Mouse (Mus musculus): ENCODE measurements around the gene Arhgef7.

Arhgef7 gene

DNA sequence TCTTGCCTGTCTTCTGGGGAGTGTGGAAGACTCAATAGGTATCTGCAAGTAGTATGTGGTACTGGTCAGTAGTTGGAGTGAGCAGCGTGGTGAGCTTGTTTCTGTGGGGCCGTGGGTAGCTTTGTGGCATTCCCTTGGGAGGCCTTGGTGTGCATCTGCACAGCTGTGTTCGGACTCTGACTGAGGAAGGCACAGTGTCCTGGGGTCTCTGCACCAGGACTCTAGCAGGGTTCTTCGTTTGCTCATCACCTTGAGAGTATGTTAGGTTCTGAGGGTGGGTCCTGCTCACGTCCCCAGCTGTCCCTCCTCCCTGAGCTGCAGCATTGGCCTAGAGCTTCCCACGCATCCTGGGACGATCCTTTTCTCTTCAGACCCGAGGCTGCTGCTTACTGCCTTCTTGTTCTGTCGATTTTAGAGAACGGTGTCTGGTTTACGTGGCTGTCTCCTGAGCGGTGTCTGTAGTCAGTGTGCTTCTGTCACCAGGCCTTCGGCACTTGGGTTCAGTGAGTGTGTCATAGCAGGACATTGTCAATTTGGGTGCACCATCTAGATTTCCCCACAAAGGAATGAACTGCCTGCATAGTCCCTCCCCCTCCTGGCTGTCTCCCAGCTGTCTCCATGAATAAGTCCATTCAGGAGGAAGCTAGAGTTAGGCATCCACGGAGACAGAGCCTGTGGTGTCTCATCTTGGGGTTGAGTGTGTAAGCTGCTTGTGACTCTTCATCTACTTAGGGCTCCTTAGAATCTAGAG is 70.4 kb downstream of the Arhgef7 start:
- no peak for DNase-seq (ENCODE audit: low spot score)

DNA sequence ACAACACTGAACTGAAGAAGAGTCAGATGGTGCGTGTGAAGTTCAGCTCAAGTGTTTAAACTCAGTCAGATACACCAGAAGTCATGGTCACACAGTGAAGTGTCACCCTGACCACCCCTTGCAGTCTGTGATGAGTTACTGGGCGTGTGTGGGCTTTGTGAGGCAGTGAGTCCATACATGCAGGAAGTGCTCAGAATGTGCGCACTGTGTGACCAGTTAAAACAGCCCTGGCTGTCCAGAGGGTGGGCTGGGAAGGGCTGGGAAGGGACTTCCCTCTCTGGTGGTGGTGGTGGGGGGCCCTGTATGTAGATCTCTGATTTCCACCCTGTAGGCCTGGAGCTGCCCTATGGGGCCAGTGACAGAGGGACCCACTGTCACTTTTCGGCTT is 71.0 kb downstream of the Arhgef7 start:
- DNase-seq (ENCODE audit: low spot score), result no peak

DNA sequence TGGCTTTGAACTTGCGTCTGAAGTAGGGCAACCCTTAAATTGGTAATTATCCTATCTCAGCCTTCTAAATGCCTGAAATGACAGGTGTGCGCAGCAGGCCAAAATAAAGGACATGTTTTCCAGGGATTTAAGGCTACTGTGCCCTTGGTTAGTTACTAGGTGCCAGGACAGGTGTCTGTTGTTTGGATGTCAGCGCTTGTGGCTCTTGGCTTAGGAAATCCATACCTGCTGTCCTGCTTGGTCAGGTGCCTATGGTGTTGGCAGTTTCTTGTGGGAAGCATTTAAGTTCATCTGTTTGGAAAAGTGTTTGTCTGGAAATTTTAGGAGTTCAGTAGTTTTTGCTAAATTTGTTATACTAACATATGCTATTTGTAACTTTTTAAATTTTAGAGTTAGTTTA is 71.6 kb downstream of the Arhgef7 start:
- no peak for DNase-seq (ENCODE audit: low spot score)

DNA sequence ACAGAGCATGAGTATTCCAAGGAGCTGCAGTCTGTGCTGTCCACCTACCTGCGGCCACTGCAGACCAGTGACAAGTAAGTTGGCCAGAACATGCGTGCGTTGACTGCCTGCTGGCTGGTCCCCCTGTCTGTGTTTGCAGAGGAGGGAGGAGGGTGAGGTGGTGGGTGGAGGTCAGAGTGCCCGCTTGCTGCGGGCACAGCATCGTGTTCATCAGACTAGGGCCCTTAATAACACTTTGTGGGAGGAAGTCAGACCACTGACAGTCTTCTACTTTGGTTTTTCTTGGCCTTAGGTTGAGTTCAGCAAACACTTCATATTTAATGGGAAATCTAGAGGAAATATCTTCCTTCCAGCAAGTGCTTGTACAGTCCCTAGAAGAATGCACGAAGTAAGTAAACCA is 73.0 kb downstream of the Arhgef7 start:
- no peak for DNase-seq (ENCODE audit: low spot score)

DNA sequence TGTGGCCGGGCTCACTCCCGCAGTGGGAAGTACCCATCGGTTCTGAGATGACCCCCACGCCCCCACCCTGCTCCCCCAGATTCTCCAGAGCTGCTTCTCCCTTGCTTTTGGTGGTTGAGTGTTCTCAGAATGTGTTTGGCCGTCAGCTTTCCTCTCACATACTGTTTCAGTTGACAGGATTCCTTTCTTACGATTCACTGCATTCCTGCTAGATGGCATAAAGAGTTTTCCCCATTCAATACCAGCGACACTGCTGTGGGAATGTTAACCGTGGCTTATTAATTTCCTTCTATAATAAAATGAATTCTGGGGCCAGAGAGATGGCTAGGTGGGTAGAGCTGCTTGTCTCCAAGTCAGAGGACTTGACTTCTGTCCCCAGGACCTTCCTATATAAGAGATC is 74.0 kb downstream of the Arhgef7 start:
- DNase-seq (ENCODE audit: low spot score), result no peak

DNA sequence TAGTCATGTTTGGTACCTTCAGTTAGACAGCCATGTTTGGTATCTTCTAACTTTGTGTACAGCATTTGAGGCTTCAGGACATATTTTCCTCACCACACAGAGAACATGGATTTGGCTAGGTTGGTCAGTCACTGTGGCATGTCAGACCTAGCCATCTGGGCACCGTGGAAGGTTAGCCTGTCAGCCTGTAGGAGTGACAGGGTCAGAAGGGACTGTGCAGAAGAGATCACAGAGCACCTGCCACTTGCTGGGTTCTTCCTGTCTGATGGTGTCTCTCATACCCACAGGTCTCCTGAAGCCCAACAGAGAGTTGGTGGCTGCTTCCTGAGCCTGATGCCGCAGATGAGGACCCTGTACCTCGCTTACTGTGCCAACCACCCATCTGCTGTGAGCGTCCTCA is 77.4 kb downstream of the Arhgef7 start:
- DNase-seq (ENCODE audit: low spot score), result no peak

DNA sequence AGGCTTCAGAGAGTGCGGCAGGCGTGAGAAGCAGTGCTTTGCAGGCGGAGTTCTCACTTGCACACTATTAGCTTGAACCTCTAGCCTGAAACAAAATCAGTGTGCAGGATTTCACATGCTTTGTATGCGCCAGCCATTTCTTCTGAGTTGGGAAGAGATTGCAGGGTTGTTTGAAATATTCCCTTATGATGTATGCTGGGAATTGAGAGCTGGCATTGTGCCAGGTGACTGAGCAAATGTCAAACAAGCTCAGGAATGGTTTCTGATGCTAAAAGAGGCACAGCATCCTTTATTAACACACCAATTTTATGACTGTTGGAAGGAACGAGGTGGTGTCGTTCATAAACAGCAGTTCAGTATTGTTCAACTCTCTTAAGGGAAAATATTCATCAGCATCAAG is 78.7 kb downstream of the Arhgef7 start:
- no peak for DNase-seq (ENCODE audit: low spot score)

DNA sequence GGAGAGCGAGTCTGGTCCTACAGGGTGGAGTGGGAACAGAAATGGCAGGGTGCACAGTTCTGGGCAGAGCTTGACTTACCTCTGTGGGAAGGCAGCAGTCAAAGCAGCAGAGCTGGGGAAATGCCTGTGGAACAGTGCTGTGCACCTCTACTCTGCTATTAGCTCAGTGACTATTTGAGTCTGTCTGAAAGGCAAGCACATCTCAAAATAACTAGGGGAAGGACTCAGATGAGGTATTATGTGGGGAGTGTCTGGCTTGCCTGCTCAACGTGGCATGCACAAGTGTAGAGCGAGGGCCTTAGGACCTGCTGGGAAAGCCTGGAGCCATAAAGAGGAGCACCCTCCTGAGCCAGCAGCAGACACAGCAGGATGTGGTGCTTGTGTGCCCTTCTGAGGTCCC is 79.8 kb downstream of the Arhgef7 start:
- DNase-seq (ENCODE audit: low spot score), result no peak

DNA sequence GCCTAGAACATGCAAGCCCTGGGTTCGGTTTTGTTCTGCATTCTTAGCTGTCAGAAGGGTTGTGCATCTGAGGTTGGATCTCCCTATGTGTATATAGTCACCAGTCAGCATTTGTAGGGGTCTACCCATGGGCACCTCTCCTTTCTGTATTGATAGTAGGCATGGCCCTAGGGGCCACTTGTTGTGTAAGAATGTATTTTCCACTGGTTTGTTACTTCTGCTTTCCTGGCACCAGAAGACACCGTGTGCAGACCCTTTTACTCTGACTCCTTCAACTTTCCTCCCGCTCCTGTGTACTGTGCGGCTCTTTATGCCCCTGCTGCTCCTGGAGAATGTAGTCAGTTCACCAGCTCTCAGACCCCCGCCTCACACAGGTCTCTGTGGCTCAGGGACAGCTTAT is 80.5 kb downstream of the Arhgef7 start:
- DNase-seq (ENCODE audit: low spot score), result no peak

DNA sequence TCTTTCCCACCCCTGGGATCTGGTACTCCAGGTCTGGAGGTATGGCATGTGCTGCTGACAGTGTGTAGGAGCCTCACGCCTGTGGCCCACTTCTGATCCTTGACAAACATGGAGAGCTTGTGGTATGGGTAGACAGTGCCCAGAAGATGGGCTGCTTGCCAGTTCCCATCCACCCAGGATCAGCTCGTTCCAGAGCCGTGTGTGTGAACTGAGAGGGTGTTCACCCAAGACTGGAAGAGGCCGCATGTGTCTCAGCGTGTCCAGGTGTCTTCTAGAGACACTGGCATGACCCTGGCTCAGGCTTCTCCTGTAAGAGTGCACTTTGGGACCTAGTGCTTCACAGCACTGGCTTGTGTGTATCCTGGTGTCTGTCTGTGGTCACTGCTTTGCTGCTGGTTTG is 82.9 kb downstream of the Arhgef7 start:
- DNase-seq (ENCODE audit: low spot score), result no peak

DNA sequence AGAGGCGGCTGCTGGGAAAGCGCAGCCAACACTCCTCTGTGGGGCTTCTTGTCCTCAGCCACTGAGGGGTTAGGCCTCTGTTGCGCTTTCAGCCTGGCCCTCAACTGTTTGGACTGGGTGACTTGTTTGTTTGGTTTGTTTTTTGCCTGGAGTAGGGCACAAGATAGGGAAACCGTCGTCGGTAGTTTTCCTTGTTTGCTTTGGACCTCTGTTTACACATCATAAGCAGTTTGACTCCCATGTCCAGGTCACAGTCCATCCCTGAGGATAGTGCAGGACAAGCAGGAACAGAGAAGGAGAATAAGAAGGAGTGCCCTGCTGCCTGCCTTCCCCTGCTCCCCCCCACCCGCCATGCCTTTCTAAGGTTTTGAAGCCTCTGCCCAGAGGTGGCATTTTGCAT is 86.3 kb downstream of the Arhgef7 start:
- DNase-seq (ENCODE audit: low spot score), result no peak

DNA sequence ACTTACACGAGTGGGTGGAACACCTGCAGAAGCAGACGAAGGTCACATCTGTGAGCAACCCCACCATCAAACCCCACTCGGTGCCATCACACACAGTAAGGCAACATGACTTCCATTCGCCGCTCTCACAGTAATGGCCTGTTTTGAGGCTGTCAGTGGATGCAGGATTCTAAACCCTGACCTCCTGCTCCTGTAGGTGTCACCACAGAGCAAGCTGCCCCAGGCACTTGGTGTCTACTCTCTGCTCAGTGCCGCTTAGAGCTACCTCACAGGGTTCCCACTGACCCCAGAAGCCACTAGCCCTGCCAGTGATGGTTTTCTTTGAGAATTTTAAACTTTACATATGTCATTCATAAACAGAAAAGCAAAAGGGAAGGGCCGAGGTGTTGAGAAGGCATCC is 87.7 kb downstream of the Arhgef7 start:
- DNase-seq (ENCODE audit: low spot score), result peak; percentile 18

DNA sequence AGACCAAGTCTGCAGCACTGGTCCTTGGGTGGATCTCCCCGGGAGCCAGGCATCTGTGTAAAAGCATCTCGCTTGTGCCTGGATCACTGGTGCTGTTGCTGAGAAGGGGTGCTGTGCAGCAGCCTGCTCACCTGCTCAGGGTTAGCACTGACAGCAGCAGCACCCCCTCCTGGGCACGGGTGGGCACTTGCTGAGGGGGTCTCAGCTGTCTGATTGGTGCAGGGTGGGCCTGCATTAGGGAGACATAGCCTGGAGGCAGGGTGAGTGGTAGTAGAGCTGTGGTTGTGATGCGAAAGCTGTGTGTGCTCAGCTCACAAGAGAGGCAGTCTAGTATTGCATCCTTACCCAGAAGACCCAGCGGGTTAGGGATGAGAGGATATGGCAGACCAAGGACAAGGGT is 92.6 kb downstream of the Arhgef7 start:
- no peak for DNase-seq (ENCODE audit: low spot score)

DNA sequence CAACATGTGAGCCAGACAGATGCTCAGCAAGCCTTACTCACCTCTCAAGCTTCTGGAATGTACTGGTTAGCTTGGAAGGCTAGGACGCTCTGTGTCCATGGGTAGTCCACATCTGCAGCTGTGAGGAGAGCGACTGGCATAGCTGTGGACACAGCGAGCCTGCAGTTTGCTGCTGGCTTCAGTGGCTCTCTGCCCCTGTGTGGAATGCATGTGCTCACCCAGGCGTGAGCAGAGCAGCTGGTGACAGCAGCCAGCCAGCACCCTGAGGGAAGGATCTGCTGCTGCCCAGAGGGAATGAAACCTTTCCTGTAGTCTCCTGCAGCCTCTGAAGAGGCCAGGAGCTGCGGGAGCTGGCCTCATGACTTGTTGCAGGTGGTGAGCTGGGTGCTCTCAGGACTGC is 93.0 kb downstream of the Arhgef7 start:
- DNase-seq (ENCODE audit: low spot score), result no peak

DNA sequence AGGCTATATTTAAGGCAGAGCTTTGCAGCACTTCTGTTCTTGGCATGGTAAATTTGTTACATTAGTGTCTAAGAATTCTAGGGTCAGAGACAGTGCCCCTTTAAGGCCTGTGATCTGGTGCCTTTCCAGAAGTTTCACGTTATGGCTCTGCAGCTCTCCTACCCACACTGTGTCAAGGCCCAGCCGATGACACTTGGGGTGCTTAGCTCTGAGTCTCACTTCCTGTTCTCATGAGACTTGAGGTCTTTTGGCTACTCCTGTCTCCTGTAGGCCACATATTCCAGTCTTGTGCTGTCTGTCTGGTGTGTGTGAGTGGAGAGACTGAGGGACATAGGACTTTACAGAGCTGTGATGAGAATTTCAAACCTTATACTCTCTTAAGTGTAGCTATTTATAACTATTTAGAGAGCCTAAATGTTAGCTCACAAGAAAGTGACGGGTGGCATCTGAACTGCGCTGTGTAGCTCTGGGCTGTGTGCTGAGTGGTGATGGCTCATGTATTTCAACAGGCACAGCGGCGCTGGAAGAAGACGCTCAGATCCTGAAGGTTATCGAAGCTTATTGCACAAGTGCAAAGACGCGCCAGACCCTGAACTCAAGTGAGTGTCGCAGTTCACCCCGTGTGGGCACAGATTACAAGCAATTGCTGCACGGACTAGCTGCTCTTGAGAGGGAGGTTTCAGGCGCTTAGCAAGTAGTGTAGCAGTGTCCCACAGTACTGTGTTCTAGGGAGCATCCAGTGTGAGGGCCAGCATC is 94.1 kb downstream of the Arhgef7 start:
- DNase-seq (ENCODE audit: low spot score), result no peak

DNA sequence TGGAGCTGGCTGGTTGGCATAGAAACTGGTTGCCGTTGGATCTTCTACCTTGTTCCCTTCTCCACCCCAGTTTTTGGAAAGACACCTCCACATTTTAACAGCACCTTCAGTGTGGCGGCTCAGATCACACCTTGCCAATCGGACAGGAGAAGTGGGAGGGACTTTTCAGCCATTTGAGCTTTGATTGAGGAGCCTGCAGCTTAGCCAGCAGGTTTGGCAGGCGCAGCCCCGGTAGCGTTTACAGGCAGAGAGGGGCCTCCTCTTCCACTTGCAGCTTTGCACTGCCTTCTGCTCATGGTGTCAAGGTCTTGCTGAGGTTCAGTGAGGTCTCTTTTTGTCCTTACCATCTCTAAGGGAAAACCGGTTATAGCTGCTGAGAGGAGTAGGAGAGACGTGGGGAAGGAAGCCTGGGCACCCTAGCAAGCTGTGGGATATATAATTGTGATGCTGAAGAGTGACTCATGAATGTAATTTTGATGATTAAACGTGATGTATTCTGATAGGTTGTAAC is 95.1 kb downstream of the Arhgef7 start:
- no peak for DNase-seq (ENCODE audit: low spot score)

DNA sequence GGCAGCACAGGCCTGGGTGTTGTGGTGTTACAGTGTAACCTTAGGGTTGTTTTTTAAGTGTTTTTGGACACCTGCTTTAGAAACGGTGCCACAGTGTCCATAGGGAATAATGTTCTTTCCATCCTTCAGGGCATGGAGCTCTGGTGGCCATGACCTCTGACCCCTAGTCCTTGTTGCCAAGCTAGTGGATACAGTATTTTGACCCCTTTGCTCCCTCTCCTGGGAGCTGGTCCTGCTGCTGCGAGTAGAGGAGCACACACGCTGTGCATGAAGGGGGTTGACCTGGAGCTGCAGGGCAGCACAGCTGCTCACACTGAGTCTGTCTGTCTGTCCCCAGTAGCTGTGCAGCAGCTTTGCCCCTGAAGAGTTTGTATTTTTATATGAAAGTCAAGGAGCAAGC is 98.2 kb downstream of the Arhgef7 start:
- DNase-seq (ENCODE audit: low spot score), result peak; percentile 25

DNA sequence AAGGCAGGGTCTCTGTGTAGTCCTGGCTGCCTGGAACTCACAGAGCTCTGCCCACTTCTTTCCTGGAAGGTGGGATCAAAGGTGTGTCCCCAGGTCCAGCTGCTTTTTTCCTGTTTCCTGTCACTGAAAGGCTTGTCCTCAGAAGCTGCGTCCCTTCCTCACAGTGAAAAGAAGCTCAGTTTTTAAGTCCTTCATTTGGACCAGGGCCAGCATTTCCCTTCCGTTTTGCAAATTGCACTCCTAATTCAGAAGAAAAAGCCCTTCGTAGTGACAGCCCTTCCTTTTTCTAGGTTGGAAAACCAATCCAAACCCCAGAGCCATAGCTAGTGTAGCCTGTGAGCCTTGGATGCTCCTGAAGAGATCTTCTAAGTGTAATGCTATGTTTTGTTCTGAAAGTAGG is 99.8 kb downstream of the Arhgef7 start:
- DNase-seq (ENCODE audit: low spot score), result no peak

DNA sequence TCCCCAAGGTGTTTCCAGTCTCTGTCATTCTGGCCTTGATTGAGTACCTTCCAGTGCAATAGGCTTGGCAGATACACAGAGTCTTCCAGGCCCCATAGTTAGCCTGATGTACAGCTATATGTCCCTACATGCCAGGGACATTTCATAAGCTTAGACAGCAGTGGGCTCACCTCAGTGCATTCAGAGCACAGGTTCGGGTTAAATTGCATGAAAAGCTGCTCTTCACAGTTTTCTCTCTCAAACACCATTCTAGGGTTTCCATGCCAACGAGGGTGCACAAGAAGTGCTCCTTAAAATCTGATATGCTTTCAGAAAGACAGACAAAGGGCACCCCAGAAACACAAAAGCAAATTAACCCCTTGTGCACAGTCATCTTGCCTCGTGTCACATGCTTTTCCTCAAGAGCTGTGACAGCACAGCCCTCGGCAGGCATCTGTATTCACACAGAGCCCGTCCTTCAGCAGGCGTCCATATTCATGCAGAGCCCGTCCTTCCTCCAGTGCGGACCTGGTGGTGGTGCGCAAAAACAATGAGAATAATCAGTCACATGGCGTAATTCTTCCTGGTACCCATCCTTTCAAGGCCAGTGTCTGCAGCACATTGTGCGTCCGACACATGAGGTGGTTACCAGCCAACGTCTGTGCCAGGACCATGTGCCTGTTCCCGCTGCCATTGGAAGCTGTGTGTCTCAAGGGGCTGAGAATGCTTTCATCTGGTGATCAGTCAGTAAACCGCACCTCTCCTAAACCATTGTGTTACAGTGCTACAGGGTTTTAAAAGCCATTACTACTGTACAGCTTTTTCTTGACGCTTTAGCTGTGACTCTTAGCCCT is 102.9 kb downstream of the Arhgef7 start:
- DNase-seq (ENCODE audit: low spot score), result no peak

DNA sequence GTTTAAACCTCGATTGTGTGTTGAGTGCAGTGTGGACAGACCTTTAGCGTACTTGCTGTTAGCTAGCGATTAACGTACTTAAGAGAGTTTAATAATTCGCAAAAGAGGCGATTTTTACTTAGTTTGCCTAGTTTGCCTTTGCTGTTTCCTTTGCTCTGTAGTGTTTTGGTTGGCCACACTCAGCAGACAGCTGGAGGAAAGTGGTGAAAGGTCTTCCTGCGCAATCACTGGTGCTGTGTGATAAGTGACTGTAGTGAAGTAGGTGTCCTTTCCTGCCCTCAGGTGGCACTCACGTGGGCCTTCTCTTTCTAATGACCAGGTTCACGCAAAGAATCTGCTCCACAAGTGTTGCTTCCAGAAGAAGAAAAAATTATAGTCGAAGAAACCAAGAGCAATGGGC is 103.7 kb downstream of the Arhgef7 start:
- no peak for DNase-seq (ENCODE audit: low spot score)

DNA sequence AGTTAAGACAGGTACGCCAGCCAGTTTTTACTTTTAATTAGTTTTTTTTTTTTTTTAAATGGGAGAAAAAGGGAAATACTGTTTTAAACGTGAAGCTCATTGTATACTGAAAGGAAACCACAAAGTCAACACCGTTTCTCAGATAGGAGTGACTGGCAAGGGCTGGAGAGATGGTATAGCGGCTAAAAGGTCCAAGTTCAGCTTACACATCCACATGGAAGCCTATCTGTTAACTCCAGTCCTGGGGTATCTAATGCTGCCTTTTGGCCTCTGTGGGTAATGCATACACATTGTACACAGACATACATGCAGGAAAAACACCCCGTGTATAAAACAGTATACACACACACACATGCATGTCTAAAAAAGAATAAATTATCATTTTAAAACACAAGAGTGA is 104.4 kb downstream of the Arhgef7 start:
- DNase-seq (ENCODE audit: low spot score), result no peak

DNA sequence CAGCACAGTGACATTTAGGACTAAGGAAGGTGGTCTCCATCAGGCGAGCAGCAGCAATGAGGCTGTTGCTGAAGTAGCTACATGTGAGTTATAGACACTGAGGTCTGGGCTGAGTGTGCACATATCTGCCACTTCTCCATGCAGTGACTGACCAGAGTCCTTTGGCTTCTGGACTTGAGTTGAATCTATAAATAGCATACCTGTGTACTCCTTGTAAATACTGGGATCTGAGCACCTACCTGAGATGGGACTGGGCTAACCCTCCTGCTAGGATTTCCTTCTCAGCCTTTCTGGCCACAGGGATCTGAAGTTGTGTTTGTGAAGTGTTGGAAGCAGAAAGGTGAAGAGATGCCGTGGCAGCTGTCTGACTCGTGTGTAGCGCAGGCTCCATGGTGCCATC is 105.6 kb downstream of the Arhgef7 start:
- no peak for DNase-seq (ENCODE audit: low spot score)

DNA sequence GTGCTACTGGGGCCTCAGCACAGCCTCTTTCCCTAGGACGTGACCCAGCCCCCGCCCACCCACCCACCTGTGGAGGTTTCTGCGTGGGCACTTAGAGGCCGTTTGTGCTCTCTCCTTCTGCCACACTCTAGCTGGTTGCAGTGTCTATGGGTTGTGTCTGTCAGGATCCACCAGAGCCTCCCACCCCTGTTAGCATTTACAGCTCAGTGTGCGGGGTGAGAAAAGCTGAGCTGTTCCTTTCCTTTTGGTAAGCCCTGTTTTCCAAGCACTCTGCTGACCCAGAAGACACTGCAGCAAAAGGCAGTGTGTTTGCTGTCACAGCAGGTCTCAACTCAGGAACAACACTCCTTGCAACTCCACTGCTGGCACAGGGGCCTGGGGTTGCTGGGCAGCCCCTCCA is 106.7 kb downstream of the Arhgef7 start:
- no peak for DNase-seq (ENCODE audit: low spot score)
